Mouse (Mus musculus): Measurements from ENCODE around the gene Olfr38.

Olfr38 gene

GRCm38 (mm10) chr6:42756104-42756503 lies at the start of gene Olfr38:
TSS of gene Olfr38 (plus strand) at chr6:42756404.
- no peak for DNase-seq (ENCODE audit: low spot score)

GRCm38 (mm10) chr6:42709291-42710211 lies 46.7 kb upstream of the Olfr38 start, which contains the start of gene Tcaf1:
TSS of gene Tcaf1 (minus strand) at chr6:42710088.
- no peak for DNase-seq (ENCODE audit: low spot score)

- DNase-seq (ENCODE audit: low spot score): no peak
These were observed 41.5 kb upstream of the Olfr38 start for GRCm38 (mm10) chr6:42714668-42715067.

DNA sequence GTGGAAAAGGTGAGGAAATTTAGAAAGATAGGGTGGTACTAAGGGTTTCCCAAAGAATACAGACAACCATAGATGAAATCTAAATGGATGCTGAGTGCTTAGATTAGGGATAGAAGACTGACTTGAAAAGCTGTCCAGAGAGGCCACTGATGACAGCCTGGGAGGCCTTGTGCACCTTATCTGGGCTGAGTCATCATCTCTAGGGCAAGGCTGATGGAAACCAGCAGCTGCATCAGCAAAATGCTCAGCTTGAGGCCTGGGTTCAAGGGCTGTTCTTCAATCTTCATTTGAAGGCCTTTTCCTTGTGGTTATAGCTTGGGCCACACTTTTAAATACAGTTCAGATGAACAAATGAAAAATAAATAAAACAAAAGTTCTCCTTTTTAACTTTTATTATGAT lies 38.2 kb upstream of the Olfr38 start:
- DNase-seq (ENCODE audit: low spot score): no peak

DNA sequence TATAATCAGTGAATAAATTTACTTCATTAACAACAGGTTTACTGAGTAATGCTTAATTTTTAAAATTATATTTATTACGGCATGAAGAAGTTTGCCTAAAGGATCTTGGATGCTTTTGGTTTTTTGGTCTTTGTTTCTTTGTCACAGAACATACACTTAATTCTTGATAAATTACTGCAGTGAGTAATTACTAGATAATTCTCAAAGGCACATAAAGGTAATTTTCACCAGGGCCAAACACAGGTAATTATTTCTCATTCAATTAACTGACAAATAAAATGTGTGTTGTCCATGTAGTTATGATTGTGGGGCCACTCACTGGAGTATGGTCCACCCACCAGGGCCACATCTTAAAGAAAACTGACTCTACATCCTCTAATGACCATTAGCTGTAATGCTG lies 17.1 kb upstream of the Olfr38 start, which contains the start of gene Olfr453:
Olfr453 (plus strand) TSS at position 301 of the 400 bp plus-strand sequence.
- no peak for DNase-seq (ENCODE audit: low spot score)

GRCm38 (mm10) chr6:42742303-42742702 lies 13.9 kb upstream of the Olfr38 start:
- DNase-seq (ENCODE audit: low spot score): no peak

DNA sequence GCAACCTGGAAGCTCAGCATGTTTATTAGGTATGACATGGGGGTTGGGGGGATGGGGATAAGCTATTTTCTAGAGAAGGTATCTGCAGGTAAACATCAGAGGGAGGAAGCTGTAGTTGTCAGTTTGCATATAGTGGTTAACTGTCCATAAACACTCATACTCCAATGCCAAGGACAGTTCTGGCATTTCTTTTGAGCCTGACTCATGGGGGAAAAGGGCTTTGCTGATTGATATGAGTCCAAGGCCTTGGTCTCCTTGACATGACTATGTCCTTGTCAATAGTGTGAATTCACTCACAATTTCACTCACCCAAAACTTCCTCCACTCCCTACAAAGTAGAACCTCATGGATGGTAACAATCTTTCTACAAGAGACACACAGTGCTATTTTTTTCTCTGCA lies 8.4 kb upstream of the Olfr38 start:
- DNase-seq (ENCODE audit: low spot score): no peak

DNA sequence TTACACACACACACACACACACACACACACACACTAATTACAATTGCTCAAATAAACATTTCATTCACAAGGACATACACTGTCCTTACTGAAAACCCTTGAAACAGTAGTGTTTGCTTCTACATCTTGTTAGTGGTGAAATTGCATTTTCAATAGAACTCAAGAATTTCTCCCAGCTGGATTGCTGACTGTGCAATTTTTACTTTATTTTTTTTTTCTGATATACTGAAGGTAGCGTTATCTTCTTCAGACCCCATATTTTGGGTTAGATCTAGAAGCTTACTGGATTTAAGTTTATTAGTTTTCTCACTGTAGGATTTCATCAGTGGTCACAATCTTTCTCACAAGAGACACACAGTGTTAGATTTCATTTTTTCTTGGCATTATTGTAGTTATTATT lies 20.9 kb downstream of the Olfr38 start:
- DNase-seq (ENCODE audit: low spot score): no peak

DNA sequence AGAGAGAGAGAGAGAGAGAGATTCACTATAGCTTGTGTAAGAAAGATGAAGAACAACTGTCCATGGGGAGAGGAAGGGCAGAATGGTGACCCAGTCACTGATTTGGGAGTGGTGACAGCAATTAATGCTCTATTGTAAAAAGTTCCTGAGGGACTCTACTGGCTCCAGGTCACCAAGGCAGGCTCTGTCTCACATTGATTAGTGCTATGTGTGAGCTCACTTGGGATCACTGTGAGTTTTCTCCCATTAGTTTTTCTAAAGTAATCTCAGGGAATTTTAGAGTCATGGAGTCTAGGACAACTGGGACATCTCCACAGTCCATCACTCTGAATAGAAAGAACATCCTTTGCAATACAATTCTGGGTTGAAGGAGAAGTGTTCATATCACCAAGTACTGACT lies 28.6 kb downstream of the Olfr38 start, which contains the start of gene Olfr452:
Olfr452 (plus strand) TSS at position 301 of the 400 bp plus-strand sequence.
- DNase-seq (ENCODE audit: low spot score): no peak

- no peak for DNase-seq (ENCODE audit: low spot score)
These were observed 34.2 kb downstream of the Olfr38 start for GRCm38 (mm10) chr6:42790247-42790948.

DNA sequence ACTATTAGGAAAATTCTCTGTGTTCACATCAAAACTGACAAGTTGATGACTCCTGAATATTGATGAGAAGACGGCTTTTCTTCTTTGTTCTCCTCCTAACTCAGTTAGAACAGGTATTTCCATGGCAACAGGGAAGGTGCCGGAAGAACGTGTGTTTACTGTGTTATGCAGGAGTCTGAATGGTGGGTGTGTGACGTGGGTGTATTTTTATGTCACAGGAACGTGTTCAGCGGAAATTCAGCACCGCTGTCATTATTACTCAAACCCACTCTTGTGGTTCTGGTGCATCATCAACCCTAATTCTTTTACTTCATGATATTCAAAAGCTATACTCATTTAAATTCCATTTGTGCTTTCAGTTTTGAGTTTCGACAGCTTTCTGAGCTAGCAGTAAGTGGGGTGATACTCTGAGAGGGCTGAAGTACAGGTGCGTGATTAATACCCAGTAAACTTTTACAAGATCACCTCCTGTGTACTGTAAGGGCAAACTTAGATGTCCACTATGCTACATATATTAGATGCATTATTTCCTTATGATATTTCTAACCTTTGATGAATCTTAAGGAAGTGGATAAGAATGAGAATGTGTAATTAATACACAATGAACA lies 34.8 kb downstream of the Olfr38 start:
- no peak for DNase-seq (ENCODE audit: low spot score)

DNA sequence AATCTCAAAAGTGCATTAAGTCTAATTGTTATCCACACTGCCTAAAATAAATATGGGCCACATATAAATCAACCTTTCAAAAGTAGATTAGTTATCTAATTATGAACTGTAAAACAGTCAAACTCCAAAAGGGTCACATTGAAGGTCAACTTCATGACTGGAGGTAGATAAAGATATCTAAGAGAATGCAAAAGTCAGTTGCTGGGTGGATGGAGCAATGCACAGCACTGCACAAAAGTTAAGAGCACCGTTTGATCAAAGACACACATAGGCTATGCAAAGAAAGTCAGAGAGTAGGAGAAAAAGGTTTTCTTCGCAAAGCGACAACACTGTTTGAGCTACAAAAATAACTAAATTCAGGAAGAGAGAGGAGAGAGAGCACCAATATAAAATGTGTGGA lies 38.8 kb downstream of the Olfr38 start:
- no peak for DNase-seq (ENCODE audit: low spot score)

- DNase-seq (ENCODE audit: low spot score): no peak
These were observed 55.4 kb downstream of the Olfr38 start, which contains the start of gene Olfr450 for GRCm38 (mm10) chr6:42811639-42812038. TSS of gene Olfr450 (plus strand) at chr6:42811939.
